Mouse (Mus musculus): ENCODE data around the gene Arhgap24. TPM values are rescaled to one million over a fixed set of nuclear protein-coding genes. Genes with fewer than 3 reads are reported as not detected.
A peak's percentile ranks its signal among the peaks of the same experiment; 100 is the strongest.

Gene Arhgap24
- polyA plus RNA-seq, 1 experiment = 152 TPM

- no peaks in the 10 kb centered on the region for H3K27me3 ChIP-seq (replicated peaks; ENCODE audit: control insufficient read depth, insufficient read depth, low read length)
- H3K27ac ChIP-seq (ENCODE audit: insufficient read depth, low read depth, low read length) = no peak overlapping the region
- peak; percentile 66 for DNase-seq
- H3K4me1 ChIP-seq (ENCODE audit: control insufficient read depth, insufficient read depth, low read length) = peaks cover 7% of the 10 kb centered on the region
- no peaks in the 10 kb centered on the region for H3K36me3 ChIP-seq (ENCODE audit: control insufficient read depth, insufficient read depth, low read length)
- H3K4me3 ChIP-seq (ENCODE audit: insufficient read depth, low read depth, low read length) = no peak overlapping the region
- TF ChIP-seq CTCF (conservative IDR thresholded peaks at IDR 0.05; ENCODE audit: insufficient read depth, insufficient read length, low read depth, low read length) (no peak), POLR2A (IDR thresholded peaks at IDR 0.05; ENCODE audit: low read depth, low read length) (no peak)
Measured at GRCm38 (mm10) chr5:102728531-102728930, 247.3 kb downstream of the Arhgap24 start.

- TF ChIP-seq CTCF (conservative IDR thresholded peaks at IDR 0.05; ENCODE audit: insufficient read depth, insufficient read length, low read depth, low read length) (no peak), POLR2A (IDR thresholded peaks at IDR 0.05; ENCODE audit: low read depth, low read length) (no peak)
- Histone ChIP-seq H3K27me3 (replicated peaks; ENCODE audit: control insufficient read depth, insufficient read depth, low read length) (no peaks in the 10 kb centered on the region), H3K27ac (ENCODE audit: insufficient read depth, low read depth, low read length) (peak overlapping the region; percentile 91), H3K4me3 (ENCODE audit: insufficient read depth, low read depth, low read length) (no peak overlapping the region), H3K4me1 (ENCODE audit: control insufficient read depth, insufficient read depth, low read length) (peaks cover 7% of the 10 kb centered on the region), H3K36me3 (ENCODE audit: control insufficient read depth, insufficient read depth, low read length) (no peaks in the 10 kb centered on the region)
- WGBS = 30% methylated on average over 3 of the region's 3 CpGs
- peak; percentile 64 for DNase-seq
Measured at GRCm38 (mm10) chr5:102729476-102729875, 248.3 kb downstream of the Arhgap24 start.

- no peak overlapping the region for H3K4me3 ChIP-seq (ENCODE audit: insufficient read depth, low read depth, low read length)
- H3K36me3 ChIP-seq (ENCODE audit: control insufficient read depth, insufficient read depth, low read length) = no peaks in the 10 kb centered on the region
- DNase-seq = no peak
- TF ChIP-seq POLR2A (IDR thresholded peaks at IDR 0.05; ENCODE audit: low read depth, low read length) = no peak
- TF ChIP-seq CTCF (conservative IDR thresholded peaks at IDR 0.05; ENCODE audit: insufficient read depth, insufficient read length, low read depth, low read length) = no peak
- WGBS = 81% methylated on average over 5 of the region's 5 CpGs
- no peaks in the 10 kb centered on the region for H3K4me1 ChIP-seq (ENCODE audit: control insufficient read depth, insufficient read depth, low read length)
- no peak overlapping the region for H3K27ac ChIP-seq (ENCODE audit: insufficient read depth, low read depth, low read length)
- H3K27me3 ChIP-seq (replicated peaks; ENCODE audit: control insufficient read depth, insufficient read depth, low read length) = no peaks in the 10 kb centered on the region
Measured at GRCm38 (mm10) chr5:102736131-102736530, 254.9 kb downstream of the Arhgap24 start.

GRCm38 (mm10) chr5:102742554-102743255 is 261.5 kb downstream of the Arhgap24 start:
- Histone ChIP-seq H3K27me3 (replicated peaks; ENCODE audit: control insufficient read depth, insufficient read depth, low read length) (no peaks in the 10 kb centered on the region), H3K4me3 (ENCODE audit: insufficient read depth, low read depth, low read length) (no peak overlapping the region), H3K27ac (ENCODE audit: insufficient read depth, low read depth, low read length) (no peak overlapping the region), H3K4me1 (ENCODE audit: control insufficient read depth, insufficient read depth, low read length) (no peaks in the 10 kb centered on the region), H3K36me3 (ENCODE audit: control insufficient read depth, insufficient read depth, low read length) (no peaks in the 10 kb centered on the region)
- TF ChIP-seq POLR2A (IDR thresholded peaks at IDR 0.05; ENCODE audit: low read depth, low read length) (no peak), CTCF (conservative IDR thresholded peaks at IDR 0.05; ENCODE audit: insufficient read depth, insufficient read length, low read depth, low read length) (no peak)
- WGBS = 58% methylated on average over 5 of the region's 5 CpGs
- no peak for DNase-seq

- DNase-seq = no peak
- no peak overlapping the region for H3K27ac ChIP-seq (ENCODE audit: insufficient read depth, low read depth, low read length)
- no peak for TF ChIP-seq CTCF (conservative IDR thresholded peaks at IDR 0.05; ENCODE audit: insufficient read depth, insufficient read length, low read depth, low read length)
- TF ChIP-seq POLR2A (IDR thresholded peaks at IDR 0.05; ENCODE audit: low read depth, low read length) = no peak
- H3K4me1 ChIP-seq (ENCODE audit: control insufficient read depth, insufficient read depth, low read length) = no peaks in the 10 kb centered on the region
- H3K27me3 ChIP-seq (replicated peaks; ENCODE audit: control insufficient read depth, insufficient read depth, low read length) = no peaks in the 10 kb centered on the region
- 62% methylated on average over 3 of the region's 3 CpGs for WGBS
- no peak overlapping the region for H3K4me3 ChIP-seq (ENCODE audit: insufficient read depth, low read depth, low read length)
- no peaks in the 10 kb centered on the region for H3K36me3 ChIP-seq (ENCODE audit: control insufficient read depth, insufficient read depth, low read length)
Measured at GRCm38 (mm10) chr5:102743436-102743835, 262.2 kb downstream of the Arhgap24 start.

- no peak for TF ChIP-seq POLR2A (IDR thresholded peaks at IDR 0.05; ENCODE audit: low read depth, low read length)
- TF ChIP-seq CTCF (conservative IDR thresholded peaks at IDR 0.05; ENCODE audit: insufficient read depth, insufficient read length, low read depth, low read length) = no peak
- H3K27ac ChIP-seq (ENCODE audit: insufficient read depth, low read depth, low read length) = peak overlapping the region; percentile 43; the same call in 1 of the 2 replicates
- no peak overlapping the region for H3K4me3 ChIP-seq (ENCODE audit: insufficient read depth, low read depth, low read length)
- H3K4me1 ChIP-seq (ENCODE audit: control insufficient read depth, insufficient read depth, low read length) = no peaks in the 10 kb centered on the region
- 70% methylated on average over 4 of the region's 4 CpGs for WGBS
- no peak for DNase-seq
- H3K36me3 ChIP-seq (ENCODE audit: control insufficient read depth, insufficient read depth, low read length) = no peaks in the 10 kb centered on the region
- H3K27me3 ChIP-seq (replicated peaks; ENCODE audit: control insufficient read depth, insufficient read depth, low read length) = no peaks in the 10 kb centered on the region
Measured at GRCm38 (mm10) chr5:102744051-102744450, 262.9 kb downstream of the Arhgap24 start.

- no peak overlapping the region for H3K4me3 ChIP-seq (ENCODE audit: insufficient read depth, low read depth, low read length)
- WGBS = 89% methylated on average over 9 of the region's 9 CpGs
- TF ChIP-seq POLR2A (IDR thresholded peaks at IDR 0.05; ENCODE audit: low read depth, low read length) (no peak), CTCF (conservative IDR thresholded peaks at IDR 0.05; ENCODE audit: insufficient read depth, insufficient read length, low read depth, low read length) (no peak)
- DNase-seq = no peak
- 0 out of 2 replicates have a peak, but pooled peaks cover 2% of the 10 kb centered on the region for H3K4me1 ChIP-seq (ENCODE audit: control insufficient read depth, insufficient read depth, low read length)
- H3K27me3 ChIP-seq (replicated peaks; ENCODE audit: control insufficient read depth, insufficient read depth, low read length) = no peaks in the 10 kb centered on the region
- no peaks in the 10 kb centered on the region for H3K36me3 ChIP-seq (ENCODE audit: control insufficient read depth, insufficient read depth, low read length)
- H3K27ac ChIP-seq (ENCODE audit: insufficient read depth, low read depth, low read length) = no peak overlapping the region
Measured at GRCm38 (mm10) chr5:102748146-102748545, 267.0 kb downstream of the Arhgap24 start.

Measured in kidney, adult 2 months (tissue).